Mouse (Mus musculus) heart, embryonic 11.5 days (tissue): ENCODE measurements around the gene Pgap2. TPM values are rescaled to one million over a fixed set of nuclear protein-coding genes. Genes with fewer than 3 reads are reported as not detected.
A peak's percentile ranks its signal among the peaks of the same experiment; 100 is the strongest.

Experiments used
- ATAC-seq: fragments of 200-750 bp; cut with Nextera tagmentation; replicated peaks from 2 replicates; pipeline ENCODE4 v1.8.0; 2017; ENCODE audit warnings: moderate library complexity; ENCODE audit not compliant: insufficient number of reproducible peaks, low FRiP score, low TSS enrichment
- H3K27ac ChIP-seq: fragments of 300-500 bp; sonication (generic); 2 replicates; pipeline ENCODE4 v1.5.1; 2014; ENCODE audit warnings: mild to moderate bottlenecking, low read depth, low read length
- H3K27me3 ChIP-seq: fragments of 300-500 bp; sonication (generic); 2 replicates; pipeline ENCODE4 v1.6.1; 2014; ENCODE audit warnings: mild to moderate bottlenecking, low read length, mixed read lengths; ENCODE audit not compliant: control insufficient read depth, insufficient read depth
- H3K36me3 ChIP-seq: fragments of 300-500 bp; sonication (generic); 2 replicates; pipeline ENCODE4 v1.6.1; 2014; ENCODE audit warnings: mild to moderate bottlenecking, low read length, moderate library complexity, mixed read lengths; ENCODE audit not compliant: control insufficient read depth, insufficient read depth
- H3K4me1 ChIP-seq: fragments of 300-500 bp; sonication (generic); 2 replicates; pipeline ENCODE4 v1.6.1; 2014; ENCODE audit warnings: low read length; ENCODE audit not compliant: control insufficient read depth, insufficient read depth
- H3K4me2 ChIP-seq: fragments of 300-500 bp; sonication (generic); 2 replicates; pipeline ENCODE4 v1.6.1; 2014; ENCODE audit warnings: mild to moderate bottlenecking, moderate library complexity
- H3K4me3 ChIP-seq: fragments of 300-500 bp; sonication (generic); 2 replicates; pipeline ENCODE4 v1.5.1; 2014; ENCODE audit warnings: low read depth, low read length
- H3K9ac ChIP-seq: fragments of 300-500 bp; sonication (generic); 2 replicates; pipeline ENCODE4 v1.6.1; 2014; ENCODE audit warnings: mild to moderate bottlenecking, low read depth, low read length, moderate library complexity
- H3K9me3 ChIP-seq: fragments of 300-500 bp; sonication (generic); replicated peaks from 2 replicates; pipeline ENCODE4 v1.6.1; 2016; ENCODE audit warnings: low read length; ENCODE audit not compliant: control insufficient read depth
- WGBS: fragments of 180-500 bp; shearing (Covaris S2); extraction: QIAGEN DNeasy Blood & Tissue Kit; methylation state at CpG from one replicate; pipeline ENCODE4 v1.1.7; 2014; ENCODE audit not compliant: insufficient replicate concordance; 5-methylcytosine and 5-hydroxymethylcytosine counted together
- polyA plus RNA-seq: library from polyadenylated mRNA; unstranded; fragments of >200 nt; fragmentation: Nextera tagmentation; extraction: Ambion mirVana; gene quantifications from 2 replicates; pipeline ENCODE4 v1.2.1, GENCODE M21; 2014

Pgap2 gene
- polyA plus RNA-seq, 1 experiment from 2014 or later, result 53.5 TPM

DNA sequence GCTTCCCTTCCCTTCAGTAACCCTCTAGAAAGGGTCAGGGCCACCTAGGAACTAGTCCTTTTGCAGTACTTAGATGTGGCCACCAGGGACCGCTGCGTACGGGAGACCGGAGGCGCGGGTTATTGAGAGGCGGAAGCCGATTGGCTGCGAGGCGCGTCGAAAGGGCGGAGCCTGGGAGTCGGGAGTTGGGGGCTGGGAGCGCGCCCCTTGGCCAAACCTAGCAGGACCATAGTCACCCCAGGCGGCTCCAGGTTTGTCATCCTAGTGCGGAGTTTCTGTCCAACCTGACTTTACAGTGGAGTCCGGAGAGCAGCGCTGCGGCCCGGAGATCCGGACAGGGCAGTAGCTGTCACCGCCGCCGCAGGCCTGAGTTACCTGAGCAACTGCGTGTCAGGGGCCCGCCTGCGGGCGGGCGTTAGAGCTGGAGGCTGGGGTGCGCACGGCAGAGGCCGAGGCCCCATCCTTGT is 57.1 kb downstream of the Pgap2 start:
- no peaks in the 10 kb centered on the region for H3K27me3 ChIP-seq
- no peaks in the 10 kb centered on the region for H3K36me3 ChIP-seq
- H3K27ac ChIP-seq, result peak overlapping the region; percentile 31; the same call in 1 of the 2 replicates
- peak; percentile 89 for ATAC-seq
- no peaks in the 10 kb centered on the region for H3K9me3 ChIP-seq
- peak overlapping the region; percentile 77 for H3K9ac ChIP-seq
- WGBS, result under 1% methylated on average over 28 of the region's 34 CpGs
- H3K4me1 ChIP-seq, result no peaks in the 10 kb centered on the region
- peak overlapping the region; percentile 98 for H3K4me2 ChIP-seq
- H3K4me3 ChIP-seq, result peak overlapping the region; percentile 84

DNA sequence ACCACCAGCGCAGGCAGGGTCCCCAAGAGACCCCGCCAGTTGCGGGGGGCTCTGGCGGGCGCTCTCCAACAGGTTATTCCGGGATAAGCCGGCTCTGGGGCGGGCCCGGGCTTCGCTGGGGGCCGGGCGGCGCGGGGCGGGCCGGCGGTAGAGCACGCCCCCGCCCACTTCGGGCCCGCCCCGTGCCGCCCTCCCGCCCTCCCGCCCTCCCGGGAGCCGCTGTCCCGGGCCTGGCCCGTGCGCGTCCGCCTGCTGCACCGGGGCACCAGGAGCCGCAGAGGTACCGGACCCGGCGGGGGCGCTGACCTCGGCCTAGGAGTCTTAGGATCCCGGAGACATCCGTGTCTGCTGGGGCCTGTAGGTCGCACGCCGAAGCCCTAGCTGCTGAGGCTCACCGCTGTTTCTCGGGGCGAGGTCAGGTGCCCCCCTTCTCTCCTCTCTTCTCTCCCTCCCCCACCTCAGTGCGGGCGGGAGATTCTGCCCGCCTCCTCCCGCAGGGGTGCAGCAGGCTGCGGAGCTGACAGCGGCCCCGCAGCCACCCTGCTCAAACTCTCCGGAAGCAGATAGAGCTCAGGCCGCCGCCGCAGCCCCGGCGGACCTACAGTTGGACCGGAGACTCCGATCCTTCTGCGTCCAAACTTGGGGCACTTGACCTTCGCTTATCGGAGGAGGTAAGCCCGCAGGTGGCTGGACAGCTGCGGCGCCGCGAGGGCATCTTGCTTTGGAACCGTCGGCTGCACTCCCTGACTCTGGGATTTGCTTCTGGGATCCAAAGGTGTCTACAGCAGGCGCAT is 57.8 kb downstream of the Pgap2 start, which contains the start of gene Stim1:
Stim1 (plus strand) TSS at position 206 of the 794 bp plus-strand sequence.
- H3K27me3 ChIP-seq, result no peaks in the 10 kb centered on the region
- H3K27ac ChIP-seq, result peak within 1 kb of the TSS; percentile 31; the same call in 1 of the 2 replicates
- peak; percentile 95 for ATAC-seq
- peak within 1 kb of the TSS; percentile 77 for H3K9ac ChIP-seq
- H3K9me3 ChIP-seq, result no peaks in the 10 kb centered on the region
- H3K4me1 ChIP-seq, result no peaks in the 10 kb centered on the region
- peak within 1 kb of the TSS; percentile 98 for H3K4me2 ChIP-seq
- H3K4me3 ChIP-seq, result peak within 1 kb of the TSS; percentile 84
- no peaks in the 10 kb centered on the region for H3K36me3 ChIP-seq
- WGBS, result under 1% methylated on average over 44 of the region's 73 CpGs

DNA sequence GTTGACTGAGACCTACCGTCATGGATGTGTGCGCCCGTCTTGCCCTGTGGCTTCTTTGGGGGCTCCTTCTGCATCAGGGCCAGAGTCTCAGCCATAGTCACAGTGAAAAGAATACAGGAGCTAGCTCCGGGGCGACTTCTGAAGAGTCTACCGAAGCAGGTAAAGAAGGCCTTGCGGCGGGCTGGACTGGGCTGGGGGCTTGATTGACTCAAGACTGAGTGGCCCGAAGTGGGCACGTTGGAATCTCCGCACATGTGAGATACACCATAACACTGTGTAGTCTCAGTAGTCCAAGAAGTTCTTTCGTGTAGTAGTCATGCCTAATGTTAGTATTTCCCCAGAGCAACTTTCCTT is 58.4 kb downstream of the Pgap2 start:
- Histone ChIP-seq H3K9ac (peak overlapping the region; percentile 77), H3K4me3 (peak overlapping the region; percentile 84), H3K9me3 (no peaks in the 10 kb centered on the region), H3K4me2 (peak overlapping the region; percentile 98), H3K27ac (no peak overlapping the region), H3K4me1 (no peaks in the 10 kb centered on the region), H3K36me3 (no peaks in the 10 kb centered on the region), H3K27me3 (no peaks in the 10 kb centered on the region)
- no peak for ATAC-seq
- 5% methylated on average over 12 of the region's 12 CpGs for WGBS

DNA sequence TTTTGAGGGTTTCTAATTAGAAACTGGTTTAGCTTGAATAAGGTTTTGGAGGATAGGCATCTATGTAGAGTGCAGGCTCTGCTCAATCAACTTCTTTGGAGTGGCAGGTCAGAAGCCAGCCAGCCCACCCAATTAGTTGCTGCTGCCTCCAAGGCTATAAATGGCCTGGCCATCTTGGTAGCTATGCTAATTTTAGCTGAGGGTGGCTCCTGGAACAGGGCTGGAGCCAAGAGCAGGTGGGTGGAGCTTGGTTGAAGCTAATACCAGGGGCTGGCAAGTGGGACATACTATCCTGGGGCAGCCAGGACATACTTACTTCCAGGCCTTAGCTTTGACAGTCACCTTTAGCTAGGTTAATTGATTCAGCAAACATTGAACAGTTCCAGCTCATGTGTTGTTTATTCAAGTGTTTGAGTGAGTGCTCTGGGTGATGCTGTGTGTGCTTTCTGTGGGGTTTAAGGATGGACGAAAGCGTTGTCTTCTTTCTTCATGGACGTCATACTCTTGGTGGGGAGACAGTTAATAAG is 62.5 kb downstream of the Pgap2 start:
- Histone ChIP-seq H3K4me2 (no peak overlapping the region), H3K27ac (no peak overlapping the region), H3K27me3 (peaks cover 3% of the 10 kb centered on the region; the same call in 1 of the 2 replicates), H3K36me3 (no peaks in the 10 kb centered on the region), H3K4me1 (no peaks in the 10 kb centered on the region), H3K4me3 (no peak overlapping the region), H3K9ac (no peak overlapping the region), H3K9me3 (no peaks in the 10 kb centered on the region)
- ATAC-seq, result no peak
- 74% methylated on average over 3 of the region's 3 CpGs for WGBS

DNA sequence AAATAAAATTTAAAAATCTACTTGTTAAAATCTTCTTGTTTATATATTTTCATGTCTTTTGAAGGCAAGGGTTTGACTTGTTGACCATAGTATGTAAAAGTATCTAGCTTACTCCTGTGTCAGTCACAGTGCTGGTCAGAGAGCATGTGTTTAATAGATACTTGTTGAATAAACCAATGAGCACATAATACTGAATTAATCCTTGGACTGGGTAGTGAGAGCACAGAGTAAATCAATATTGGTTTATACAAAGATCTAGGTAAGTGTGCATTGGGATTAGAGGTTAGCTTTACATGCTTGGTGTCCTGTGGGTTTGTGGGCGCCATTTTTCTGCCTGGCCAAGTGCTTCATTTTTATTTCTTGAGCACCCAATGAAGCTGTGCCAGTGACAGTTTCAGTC is 71.4 kb downstream of the Pgap2 start:
- no peak overlapping the region for H3K9ac ChIP-seq
- ATAC-seq, result no peak
- H3K4me1 ChIP-seq, result no peaks in the 10 kb centered on the region
- H3K27me3 ChIP-seq, result peaks cover 51% of the 10 kb centered on the region
- no peak overlapping the region for H3K27ac ChIP-seq
- no peaks in the 10 kb centered on the region for H3K9me3 ChIP-seq
- no peak overlapping the region for H3K4me3 ChIP-seq
- no peak overlapping the region for H3K4me2 ChIP-seq
- WGBS, result 78% methylated on average over 1 of the region's 1 CpGs
- H3K36me3 ChIP-seq, result no peaks in the 10 kb centered on the region

DNA sequence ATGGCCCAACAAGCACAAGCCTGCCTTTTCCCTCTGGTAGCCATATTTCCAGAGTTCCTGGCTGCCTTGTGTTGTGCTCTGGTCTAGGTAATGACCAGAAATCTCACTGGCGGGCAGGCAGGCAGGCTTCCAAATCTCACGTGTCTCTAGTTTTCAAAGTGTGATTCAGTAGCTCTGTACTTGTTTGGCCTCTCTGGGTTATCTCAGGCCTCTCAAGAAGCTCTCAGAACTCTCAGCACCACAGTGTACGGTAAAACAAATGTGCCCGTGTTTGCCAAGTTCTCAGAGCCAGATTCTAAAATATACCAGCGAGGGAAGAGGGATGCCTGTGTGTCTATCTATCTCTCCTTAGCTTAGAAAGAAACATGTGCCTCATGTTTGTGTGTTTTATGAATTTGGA is 72.3 kb downstream of the Pgap2 start:
- no peak overlapping the region for H3K9ac ChIP-seq
- H3K4me2 ChIP-seq, result no peak overlapping the region
- WGBS, result 37% methylated on average over 5 of the region's 5 CpGs
- no peaks in the 10 kb centered on the region for H3K36me3 ChIP-seq
- H3K4me3 ChIP-seq, result no peak overlapping the region
- H3K4me1 ChIP-seq, result no peaks in the 10 kb centered on the region
- H3K9me3 ChIP-seq, result no peaks in the 10 kb centered on the region
- peaks cover 57% of the 10 kb centered on the region for H3K27me3 ChIP-seq
- ATAC-seq, result no peak; the same call in 1 of the 2 replicates
- no peak overlapping the region for H3K27ac ChIP-seq

Other genes with a start within 250 kb of the Pgap2 start
- gene Il18bp, start 191.5 kb upstream of the Pgap2 start, polyA plus RNA-seq, result 1.4 and 1.7 TPM in 2 replicates
- 20.2 and 22.0 TPM in 2 replicates for gene Rnf121, start 144.7 kb upstream of the Pgap2 start, polyA plus RNA-seq
- gene Xndc1, start 144.7 kb upstream of the Pgap2 start, polyA plus RNA-seq, result 15.7 and 18.3 TPM in 2 replicates
- 0.70 and 1.4 TPM in 2 replicates for gene Xntrpc, start 144.5 kb upstream of the Pgap2 start, polyA plus RNA-seq
- not detected in 2 replicates for gene Trpc2, start 127.1 kb upstream of the Pgap2 start, polyA plus RNA-seq
- gene Art1, start 108.5 kb upstream of the Pgap2 start, polyA plus RNA-seq, result 9.5 and 9.8 TPM in 2 replicates
- 0.84 and 1.9 TPM in 2 replicates for gene Art5, start 100.7 kb upstream of the Pgap2 start, polyA plus RNA-seq
- not detected in 2 replicates for gene Chrna10, start 93.4 kb upstream of the Pgap2 start, polyA plus RNA-seq
- 36.1 and 36.5 TPM in 2 replicates for gene Nup98, start within 50 bp of the Pgap2 start, polyA plus RNA-seq
- 47.5 and 59.6 TPM in 2 replicates for gene Rhog, start 45.8 kb downstream of the Pgap2 start, polyA plus RNA-seq
- gene Stim1, start 57.6 kb downstream of the Pgap2 start, polyA plus RNA-seq, result 9.1 and 13.5 TPM in 2 replicates
- 160 and 162 TPM in 2 replicates for gene Rrm1, start 231.5 kb downstream of the Pgap2 start, polyA plus RNA-seq